Mouse (Mus musculus) embryonic fibroblast, embryonic 13.5 days (primary cell): Measurements from ENCODE around the gene Nmb.

Experiments used
- CTCF ChIP-seq: IDR thresholded peaks from 2 replicates; pipeline ENCODE4 v1.5.1; 2011; ENCODE audit warnings: mild to moderate bottlenecking, control low read depth, low read length, moderate library complexity, borderline replicate concordance; ENCODE audit not compliant: insufficient read depth
- POLR2A ChIP-seq: IDR thresholded peaks from 2 replicates; pipeline ENCODE4 v1.6.1; 2011; ENCODE audit warnings: low read depth, mild to moderate bottlenecking, control low read depth, low read length, moderate library complexity

GRCm38 (mm10) chr7:80888595-80888994 is 16.3 kb downstream of the Nmb start:
- TF ChIP-seq CTCF (no peak), POLR2A (no peak)
